Mouse (Mus musculus) ES-E14 (cell line): ENCODE data around the gene Slc44a4. TPM values are rescaled to one million over a fixed set of nuclear protein-coding genes. Genes with fewer than 3 reads are reported as not detected.
"Not testable (repeated sequence)": the region's sequence is repeated elsewhere in the genome, so short reads cannot be mapped to it uniquely, and the experiment has no call there.

ENCODE experiments used
- DNase-seq: peaks from one replicate; pipeline ENCODE4 v3.0.0-alpha.2; 2013; ENCODE audit warnings: low read depth, low spot score
- H3K27ac ChIP-seq: 2 replicates; pipeline ENCODE4 v1.5.1; 2012; ENCODE audit warnings: low read depth, mild to moderate bottlenecking, low read length, moderate library complexity, mixed read lengths; ENCODE audit not compliant: poor library complexity, insufficient read depth, severe bottlenecking
- H3K36me3 ChIP-seq: 2 replicates; pipeline ENCODE4 v1.6.1; 2012; ENCODE audit warnings: mild to moderate bottlenecking, low read length, moderate library complexity, mixed read lengths; ENCODE audit not compliant: control insufficient read depth, poor library complexity, insufficient read depth, severe bottlenecking
- H3K4me1 ChIP-seq, 2 experiments: fragments of 150-350 bp in 1 of 2; sonication (generic) in 1 of 2; 2 replicates each; pipeline ENCODE4 v1.6.1; 2012; ENCODE audit warnings: low read length in 2 of 2, mild to moderate bottlenecking in 1 of 2, mixed read lengths in 1 of 2; ENCODE audit not compliant: control insufficient read depth in 2 of 2, insufficient read depth in 2 of 2, poor library complexity in 1 of 2
- H3K4me3 ChIP-seq, 2 experiments: fragments of 150-350 bp in 1 of 2; sonication (generic) in 1 of 2; 2 replicates each; pipeline ENCODE4 v1.5.1; 2012; ENCODE audit warnings: low read length in 2 of 2, low read depth in 1 of 2, mild to moderate bottlenecking in 1 of 2, mixed read lengths in 1 of 2; ENCODE audit not compliant: insufficient read depth in 1 of 2, poor library complexity in 1 of 2, severe bottlenecking in 1 of 2
- H3K9ac ChIP-seq: 2 replicates; pipeline ENCODE4 v1.6.1; 2012; ENCODE audit warnings: low read depth, mild to moderate bottlenecking, low read length, mixed read lengths; ENCODE audit not compliant: poor library complexity, insufficient read depth, severe bottlenecking
- H3K9me3 ChIP-seq: fragments of 150-350 bp; sonication (generic); 2 replicates; pipeline ENCODE4 v1.6.1; 2012; ENCODE audit warnings: low read depth, mild to moderate bottlenecking, low read length; ENCODE audit not compliant: control insufficient read depth, insufficient read depth
- CHD2 ChIP-seq: IDR thresholded peaks from 2 replicates; pipeline ENCODE4 v1.6.1; 2014; ENCODE audit warnings: mild to moderate bottlenecking, low read depth, low read length, inconsistent platforms
- HCFC1 ChIP-seq: IDR thresholded peaks from 2 replicates; pipeline ENCODE4 v1.6.1; 2012; ENCODE audit warnings: low read length, inconsistent platforms, borderline replicate concordance; ENCODE audit not compliant: insufficient read depth
- MAFK ChIP-seq: IDR thresholded peaks from 2 replicates; pipeline ENCODE4 v1.6.1; 2014; ENCODE audit warnings: mild to moderate bottlenecking, low read depth, low read length, inconsistent platforms; ENCODE audit not compliant: insufficient read depth
- ZC3H11A ChIP-seq: IDR thresholded peaks from 2 replicates; pipeline ENCODE4 v1.6.1; 2012; ENCODE audit warnings: low read depth, mild to moderate bottlenecking, inconsistent platforms, low read length, borderline replicate concordance
- ZNF384 ChIP-seq: IDR thresholded peaks from 2 replicates; pipeline ENCODE4 v1.6.1; 2012; ENCODE audit warnings: low read depth, low read length, inconsistent platforms
- in situ Hi-C, 2 experiments: fragments of 600-800 bp; cut with MboI; formaldehyde crosslinking; loops; one replicate each; pipeline ENCODE4 v1.15.1; 2025; ENCODE audit warnings: low sequenced_read_pairs in 2 of 2, inconsistent platforms in 1 of 2; ENCODE audit not compliant: unreplicated experiment in 2 of 2
- total RNA-seq: library from RNA; depleted of rRNA; stranded (reverse); fragments of 300-350 nt; gene quantifications from 2 replicates; pipeline ENCODE4 v1.2.3, GENCODE M21; 2012

Slc44a4 gene
- total RNA-seq, 1 experiment, result 5.5 TPM

DNA sequence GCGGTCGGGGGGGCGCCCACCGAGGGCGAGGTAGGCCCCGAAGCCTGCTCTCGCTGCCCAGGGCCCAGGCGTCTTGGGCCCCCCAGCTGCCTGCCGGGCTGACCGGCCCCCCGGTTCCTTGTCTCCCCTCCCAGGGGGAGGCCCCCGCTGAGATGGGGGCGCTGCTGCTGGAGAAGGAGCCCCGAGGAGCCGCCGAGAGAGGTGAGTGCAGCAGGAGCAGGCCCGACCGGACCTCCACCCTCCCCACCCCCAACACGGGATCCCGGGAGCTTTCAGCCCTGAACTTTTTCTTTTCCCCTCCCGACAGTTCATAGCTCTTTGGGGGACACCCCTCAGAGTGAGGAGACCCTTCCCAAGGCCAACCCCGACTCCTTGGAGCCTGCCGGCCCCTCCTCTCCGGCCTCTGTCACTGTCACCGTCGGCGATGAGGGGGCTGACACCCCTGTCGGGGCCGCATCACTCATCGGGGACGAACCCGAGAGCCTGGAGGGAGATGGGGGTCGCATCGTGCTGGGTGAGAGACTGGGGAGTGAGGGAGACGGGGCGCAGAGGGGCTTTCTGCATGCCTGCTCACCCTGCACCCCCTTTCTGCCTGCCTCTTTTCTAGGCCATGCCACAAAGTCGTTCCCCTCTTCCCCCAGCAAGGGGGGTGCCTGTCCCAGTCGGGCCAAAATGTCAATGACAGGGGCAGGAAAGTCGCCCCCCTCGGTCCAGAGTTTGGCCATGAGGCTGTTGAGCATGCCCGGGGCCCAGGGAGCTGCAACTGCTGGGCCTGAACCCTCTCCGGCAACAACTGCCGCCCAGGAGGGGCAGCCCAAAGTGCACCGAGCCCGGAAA, 15.0 kb upstream of the Slc44a4 start:
- H3K4me1 ChIP-seq, result peaks cover 11 to 17% of the 10 kb centered on the region in 2 experiments; a peak in 3 of 4 replicates
- H3K4me3 ChIP-seq, result peak overlapping the region; percentile 75 to 97
- no peaks in the 10 kb centered on the region for H3K9me3 ChIP-seq
- no peak for DNase-seq
- no peak for TF ChIP-seq ZC3H11A
- no peak for TF ChIP-seq MAFK
- TF ChIP-seq ZNF384, result no peak
- no peak for TF ChIP-seq HCFC1
- no peak for TF ChIP-seq CHD2
- H3K27ac ChIP-seq, result no peak overlapping the region
- in situ Hi-C loops, result no loop called here
- peak overlapping the region; percentile 70 for H3K9ac ChIP-seq
- H3K36me3 ChIP-seq, result peaks cover 7% of the 10 kb centered on the region

- Histone ChIP-seq H3K4me1 (peaks cover 11 to 23% of the 10 kb centered on the region in 2 experiments; a peak in 3 of 4 replicates), H3K36me3 (peaks cover 7% of the 10 kb centered on the region)
Measured at GRCm38 (mm10) chr17:34899890-34900243, 14.4 kb upstream of the Slc44a4 start.

DNA sequence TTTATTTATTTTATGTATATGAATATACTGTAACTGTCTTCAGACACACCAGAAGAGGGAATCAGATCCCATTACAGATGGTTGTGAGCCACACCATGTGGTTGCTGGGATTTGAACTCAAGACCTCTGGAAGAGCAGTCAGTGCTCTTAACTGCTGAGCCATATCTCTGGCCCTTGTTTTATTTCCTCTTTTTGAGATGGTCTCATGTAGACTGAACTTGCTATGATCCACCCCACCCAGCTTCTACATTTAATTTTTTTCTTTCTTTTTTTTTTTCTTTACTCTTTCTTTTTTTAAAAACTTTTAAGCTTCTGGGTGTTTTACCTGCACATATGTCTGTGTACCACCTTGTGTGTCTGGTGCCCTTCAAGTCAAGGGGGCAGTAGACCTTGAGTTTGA, 13.4 kb upstream of the Slc44a4 start:
- not testable (repeated sequence) for H3K4me3 ChIP-seq
- H3K36me3 ChIP-seq, result peaks cover 14% of the 10 kb centered on the region

More at GRCm38 (mm10) chr17:34899890-34900243, 14.4 kb upstream of the Slc44a4 start:
- no peak overlapping the region for H3K27ac ChIP-seq
- DNase-seq, result no peak
- in situ Hi-C loops, result no loop called here
- peak; percentile 82 for TF ChIP-seq ZNF384
- TF ChIP-seq MAFK, result no peak
- no peak for TF ChIP-seq CHD2
- no peaks in the 10 kb centered on the region for H3K9me3 ChIP-seq
- peak overlapping the region; percentile 75 to 97 for H3K4me3 ChIP-seq
- peak overlapping the region; percentile 70; the same call in 1 of the 2 replicates for H3K9ac ChIP-seq

GRCm38 (mm10) chr17:34901948-34902347, 12.3 kb upstream of the Slc44a4 start:
- TF ChIP-seq ZNF384, result 0 out of 2 replicates have a peak, but pooled peaks have one; percentile 59
- H3K9me3 ChIP-seq, in situ Hi-C loops, H3K27ac ChIP-seq, DNase-seq, H3K9ac ChIP-seq, H3K4me3 ChIP-seq: not testable (repeated sequence)
- Histone ChIP-seq H3K4me1 (peaks cover 11 to 27% of the 10 kb centered on the region in 2 experiments; a peak in 3 of 4 replicates), H3K36me3 (peaks cover 21% of the 10 kb centered on the region)

More for the DNA sequence above, 13.4 kb upstream of the Slc44a4 start:
- DNase-seq, in situ Hi-C loops, H3K9ac ChIP-seq, H3K9me3 ChIP-seq, H3K27ac ChIP-seq: not testable (repeated sequence)
- H3K4me1 ChIP-seq, result peaks cover 11 to 25% of the 10 kb centered on the region in 2 experiments; a peak in 3 of 4 replicates

DNA sequence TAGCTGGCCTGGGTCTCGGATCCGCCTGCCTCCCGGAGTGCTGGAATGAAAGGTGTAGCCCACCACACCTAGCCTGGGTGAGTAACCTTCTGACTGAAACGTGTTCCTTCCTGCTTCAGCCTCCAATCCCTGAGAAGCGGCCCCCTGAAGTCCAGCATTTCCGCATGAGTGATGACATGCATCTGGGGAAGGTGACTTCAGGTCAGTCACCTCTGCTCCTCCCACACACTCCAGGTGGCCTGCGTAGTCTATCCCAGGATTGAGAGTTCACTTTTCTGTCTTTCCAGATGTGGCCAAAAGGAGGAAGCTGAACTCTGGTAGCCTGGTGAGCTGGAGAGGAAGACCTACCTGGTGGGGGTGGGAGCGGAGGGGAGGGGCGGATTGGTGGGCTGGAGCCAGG, 11.4 kb upstream of the Slc44a4 start:
- peak overlapping the region in 1 of 2 experiments; percentile 10; a peak in 1 of 4 replicates for H3K4me3 ChIP-seq
- H3K9ac ChIP-seq, result no peak overlapping the region; the same call in 1 of the 2 replicates
- TF ChIP-seq CHD2 (no peak), ZC3H11A (no peak), ZNF384 (no peak), HCFC1 (no peak), MAFK (no peak)
- DNase-seq, result no peak
- no peaks in the 10 kb centered on the region for H3K9me3 ChIP-seq
- H3K36me3 ChIP-seq, result peaks cover 31% of the 10 kb centered on the region
- peak overlapping the region; percentile 34; the same call in 1 of the 2 replicates for H3K27ac ChIP-seq
- peaks cover 4 to 32% of the 10 kb centered on the region in 2 experiments; a peak in 3 of 4 replicates for H3K4me1 ChIP-seq
- in situ Hi-C loops, result no loop called here
